23 mouse cellular contexts compared by ENCODE assay signal in the genomic region with DNA sequence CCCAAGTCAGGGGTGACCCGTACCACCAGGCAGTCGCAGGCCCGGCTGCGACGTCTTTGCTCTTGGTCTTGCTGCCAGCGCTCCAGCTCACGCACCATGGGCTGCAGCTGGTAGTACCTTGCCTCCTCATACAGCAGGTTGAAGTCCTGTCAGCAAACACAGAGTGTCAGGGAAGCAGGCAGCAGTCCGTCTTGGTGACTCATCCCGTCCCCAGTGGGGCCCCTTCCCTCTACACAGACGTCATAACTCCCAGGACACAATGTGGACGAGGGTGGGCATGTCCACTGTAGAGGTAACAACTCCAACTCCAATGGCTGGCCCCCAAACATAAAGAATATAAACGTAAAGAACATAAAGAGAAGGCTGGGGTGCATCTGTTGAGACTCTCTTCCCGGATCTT.
"Had no signal": no experiment of that assay in that cellular context is flagged by ENCODE, and none has a peak within 500 bp of the region (broad histone marks: within the 10 kb centered on the region; RNA-seq: fewer than 3 reads in every experiment).

No protein-coding gene starts in this region.

- H3K9me3 ChIP-seq: limb, embryonic 10.5 days; limb, embryonic 13.5 days; liver, embryonic 12.5 days; liver, embryonic 15.5 days; lung, embryonic 15.5 days; midbrain, embryonic 15.5 days; neural tube, embryonic 15.5 days had no signal

- H3K4me3 ChIP-seq: layer of hippocampus, adult 2 months; limb, embryonic 10.5 days; limb, embryonic 13.5 days; liver, embryonic 12.5 days; liver, embryonic 15.5 days; lung, embryonic 15.5 days; midbrain, embryonic 15.5 days; myocyte; neural tube, embryonic 15.5 days had no signal

- H3K4me1 ChIP-seq: liver, embryonic 12.5 days; liver, embryonic 15.5 days had no signal

- H3K9ac ChIP-seq: limb, embryonic 13.5 days; liver, embryonic 12.5 days; liver, embryonic 15.5 days; lung, embryonic 15.5 days; midbrain, embryonic 15.5 days; neural tube, embryonic 15.5 days had no signal

- H3K27me3 ChIP-seq: limb, embryonic 13.5 days; liver, embryonic 12.5 days; liver, embryonic 15.5 days; lung, embryonic 15.5 days; midbrain, embryonic 15.5 days; neural tube, embryonic 15.5 days had no signal

- ATAC-seq: liver, embryonic 12.5 days; midbrain, embryonic 15.5 days had no signal

- H3K36me3 ChIP-seq: liver, embryonic 15.5 days had no signal

- DNase-seq: kidney, adult 2 months; kidney, postnatal 25 days; layer of hippocampus, adult 9-11 months; liver; lung, adult 18-20 months; lung, postnatal 10 days; lung, postnatal 36 days; right cerebral cortex, adult 18-20 months; right cerebral cortex, postnatal 14 days; right cerebral cortex, postnatal 4 days; thymus, adult 2 months; thymus, postnatal 14 days; thymus, postnatal 4 days had no signal

- H3K4me2 ChIP-seq: limb, embryonic 13.5 days; liver, embryonic 12.5 days; liver, embryonic 15.5 days; lung, embryonic 15.5 days; midbrain, embryonic 15.5 days; neural tube, embryonic 15.5 days had no signal

- H3K27ac ChIP-seq: kidney, postnatal 0 days; layer of hippocampus, adult 2 months; limb, embryonic 10.5 days; limb, embryonic 13.5 days; liver, embryonic 12.5 days; liver, embryonic 15.5 days; lung, embryonic 15.5 days; midbrain, embryonic 15.5 days; neural tube, embryonic 15.5 days had no signal
